Mouse (Mus musculus) CH12F3 (cell line): ENCODE results near the gene Alpk1.

Experiments used
- in situ Hi-C: fragments of 300-500 bp; cut with MboI; formaldehyde crosslinking; loops from 2 replicates; pipeline ENCODE4 v1.14.3; 2020; ENCODE audit warnings: low sequenced_read_pairs

Alpk1 gene

GRCm38 (mm10) chr3:127701196-127701825 is 79.0 kb downstream of the Alpk1 start:
- in situ Hi-C loops = no loop called here

- in situ Hi-C loops = no loop called here
Measured at GRCm38 (mm10) chr3:127698636-127699035, 81.7 kb downstream of the Alpk1 start.

- in situ Hi-C loops = no loop called here
Measured at GRCm38 (mm10) chr3:127696541-127696940, 83.8 kb downstream of the Alpk1 start.

GRCm38 (mm10) chr3:127694802-127695771 is 85.2 kb downstream of the Alpk1 start:
- in situ Hi-C loops = no loop called here

GRCm38 (mm10) chr3:127691230-127691629 is 89.1 kb downstream of the Alpk1 start:
- in situ Hi-C loops = no loop called here

GRCm38 (mm10) chr3:127679703-127680102 is 100.6 kb downstream of the Alpk1 start:
- in situ Hi-C loops = no loop called here

- in situ Hi-C loops = no loop called here
Measured at GRCm38 (mm10) chr3:127661646-127662531, 118.4 kb downstream of the Alpk1 start.

- in situ Hi-C loops = no loop called here
Measured at GRCm38 (mm10) chr3:127660712-127661111, 119.6 kb downstream of the Alpk1 start.

GRCm38 (mm10) chr3:127651742-127652653 is 128.3 kb downstream of the Alpk1 start:
- in situ Hi-C loops = no loop called here

GRCm38 (mm10) chr3:127646156-127646825 is 134.0 kb downstream of the Alpk1 start:
- in situ Hi-C loops = loop anchor here (25.0 kb wide), 1 partner anchor 291 kb away; no protein-coding TSS in a partner anchor

GRCm38 (mm10) chr3:127642211-127642610 is 138.1 kb downstream of the Alpk1 start:
- in situ Hi-C loops = loop anchor here (25.0 kb wide), 1 partner anchor 295 kb away; no protein-coding TSS in a partner anchor

GRCm38 (mm10) chr3:127640762-127641700 is 139.3 kb downstream of the Alpk1 start:
- in situ Hi-C loops = loop anchor here (25.0 kb wide), 1 partner anchor 296 kb away; no protein-coding TSS in a partner anchor

- in situ Hi-C loops = loop anchor here (25.0 kb wide), 1 partner anchor 297 kb away; no protein-coding TSS in a partner anchor
Measured at GRCm38 (mm10) chr3:127639875-127640761, 140.2 kb downstream of the Alpk1 start.

GRCm38 (mm10) chr3:127634984-127635349 is 145.4 kb downstream of the Alpk1 start:
- in situ Hi-C loops = loop anchor here (25.0 kb wide), 1 partner anchor 302 kb away; no protein-coding TSS in a partner anchor

- in situ Hi-C loops = loop anchor here (25.0 kb wide), 1 partner anchor 303 kb away; no protein-coding TSS in a partner anchor
Measured at GRCm38 (mm10) chr3:127634101-127634983, 146.0 kb downstream of the Alpk1 start.
